Mouse (Mus musculus): Measurements from ENCODE around the gene Tmem268. TPM values are rescaled to one million over a fixed set of nuclear protein-coding genes. Genes with fewer than 3 reads are reported as not detected.

Gene Tmem268
- polyA plus RNA-seq, 1 experiment from 2014 or later, result 7.8 TPM

DNA sequence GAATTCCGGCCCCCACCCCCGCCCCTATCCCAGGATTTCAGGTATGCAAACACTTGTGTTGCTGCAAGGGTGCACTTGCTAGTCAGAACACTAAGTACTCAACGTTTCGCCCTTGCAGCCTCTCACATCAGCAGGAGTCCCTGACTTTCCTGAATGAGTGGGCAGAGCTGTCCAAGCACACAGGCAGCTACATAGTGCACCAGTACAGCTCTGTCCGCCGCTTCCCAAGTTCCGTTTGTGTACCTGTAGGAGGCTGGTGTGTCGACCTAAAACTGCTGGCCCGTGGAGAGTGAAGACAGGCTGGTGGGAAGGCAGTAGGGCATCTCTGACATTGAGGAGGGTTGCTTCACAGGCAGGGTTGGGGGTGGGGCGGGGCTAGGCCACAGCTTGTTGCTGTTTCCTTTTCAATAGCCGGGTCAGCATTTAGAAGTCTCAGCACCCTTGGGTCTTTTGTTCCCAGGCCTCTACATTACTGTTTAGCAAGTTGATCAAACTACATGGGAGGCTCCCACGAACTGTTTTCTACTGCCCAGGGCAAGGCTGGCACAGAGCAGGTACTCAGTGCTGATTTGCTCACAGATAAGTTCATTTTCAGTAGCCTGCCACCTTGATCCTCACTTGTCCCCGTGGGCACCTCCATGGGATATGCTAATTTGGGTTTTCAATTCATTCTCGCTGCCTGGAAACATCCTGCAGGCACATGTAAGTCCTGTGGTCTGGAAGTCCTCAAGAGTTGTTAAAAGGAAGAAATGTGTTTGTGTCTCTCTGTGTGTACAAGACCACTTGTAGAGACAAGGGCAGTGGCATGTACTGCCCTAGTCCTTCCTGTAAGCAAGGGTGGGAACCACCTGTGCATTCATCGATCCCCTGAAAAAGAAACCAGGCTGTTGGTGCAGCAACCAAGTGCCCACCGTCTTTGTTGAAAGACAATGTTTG, 1.2 kb upstream of the Tmem268 start:
- ATAC-seq, result no peak
- WGBS (ENCODE audit: insufficient replicate concordance), result 33% methylated on average over 16 of the region's 16 CpGs
- H3K9ac ChIP-seq, result peak overlapping the region; percentile 77; the same call in 1 of the 2 replicates
- H3K36me3 ChIP-seq, result peaks cover 18% of the 10 kb centered on the region
- H3K27ac ChIP-seq, result peak overlapping the region; percentile 73; the same call in 1 of the 2 replicates
- no peaks in the 10 kb centered on the region for H3K27me3 ChIP-seq (replicated peaks)
- no peaks in the 10 kb centered on the region for H3K9me3 ChIP-seq (replicated peaks)
- H3K4me2 ChIP-seq, result peak overlapping the region; percentile 83
- H3K4me3 ChIP-seq, result peak overlapping the region; percentile 73
- peaks cover 63% of the 10 kb centered on the region for H3K4me1 ChIP-seq

DNA sequence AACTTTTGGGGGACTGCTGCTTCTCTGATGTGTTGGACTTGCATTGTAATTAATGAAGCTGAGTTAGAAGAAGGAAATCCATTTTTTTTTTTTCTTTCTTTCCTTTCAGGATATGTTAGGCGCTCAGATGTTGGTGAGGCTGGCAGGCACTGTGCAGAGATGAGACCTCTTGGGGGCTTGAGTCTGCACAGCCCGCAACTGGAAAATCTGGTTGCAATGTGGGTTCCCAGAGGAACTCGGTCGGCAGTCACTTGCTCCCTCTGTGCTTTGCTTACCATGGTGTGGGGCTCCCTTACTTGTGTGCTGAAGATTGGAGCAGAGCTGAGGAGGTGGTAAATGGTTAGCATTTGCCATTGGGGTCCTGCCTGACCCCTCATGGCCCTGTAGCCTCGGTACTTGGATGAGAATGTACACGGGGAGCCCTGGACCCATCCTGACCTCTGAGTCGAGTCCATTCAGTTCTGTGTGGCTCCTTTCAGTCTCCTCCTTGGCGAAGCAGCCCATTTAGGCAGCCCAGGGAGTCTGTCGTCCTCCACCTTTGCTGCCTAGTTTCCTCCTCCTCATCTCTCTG, 631 bp downstream of the Tmem268 start:
- no peaks in the 10 kb centered on the region for H3K27me3 ChIP-seq (replicated peaks)
- H3K4me1 ChIP-seq, result peaks cover 63% of the 10 kb centered on the region
- WGBS (ENCODE audit: insufficient replicate concordance), result 45% methylated on average over 9 of the region's 9 CpGs
- H3K4me3 ChIP-seq, result peak overlapping the region; percentile 73
- no peaks in the 10 kb centered on the region for H3K9me3 ChIP-seq (replicated peaks)
- H3K4me2 ChIP-seq, result peak overlapping the region; percentile 83
- H3K27ac ChIP-seq, result peak overlapping the region; percentile 73; the same call in 1 of the 2 replicates
- ATAC-seq, result no peak
- H3K36me3 ChIP-seq, result peaks cover 17% of the 10 kb centered on the region
- peak overlapping the region; percentile 77 for H3K9ac ChIP-seq

GRCm38 (mm10) chr4:63560079-63560478, 1.5 kb downstream of the Tmem268 start:
- ATAC-seq, result no peak
- Histone ChIP-seq H3K9me3 (replicated peaks) (no peaks in the 10 kb centered on the region), H3K27me3 (replicated peaks) (no peaks in the 10 kb centered on the region), H3K27ac (no peak overlapping the region; the same call in 1 of the 2 replicates), H3K36me3 (peaks cover 13% of the 10 kb centered on the region), H3K4me1 (peaks cover 59% of the 10 kb centered on the region), H3K4me2 (peak overlapping the region; percentile 83), H3K9ac (no peak overlapping the region), H3K4me3 (no peak overlapping the region)
- 68% methylated on average over 8 of the region's 8 CpGs for WGBS (ENCODE audit: insufficient replicate concordance)

GRCm38 (mm10) chr4:63561861-63562675, 3.5 kb downstream of the Tmem268 start:
- Histone ChIP-seq H3K9ac (no peak overlapping the region), H3K4me1 (peaks cover 48% of the 10 kb centered on the region), H3K4me2 (no peak overlapping the region), H3K27ac (peak overlapping the region; percentile 10; the same call in 1 of the 2 replicates), H3K4me3 (no peak overlapping the region), H3K36me3 (peaks cover 24% of the 10 kb centered on the region), H3K9me3 (replicated peaks) (no peaks in the 10 kb centered on the region), H3K27me3 (replicated peaks) (no peaks in the 10 kb centered on the region)
- WGBS (ENCODE audit: insufficient replicate concordance), result 35% methylated on average over 7 of the region's 7 CpGs
- ATAC-seq, result no peak

DNA sequence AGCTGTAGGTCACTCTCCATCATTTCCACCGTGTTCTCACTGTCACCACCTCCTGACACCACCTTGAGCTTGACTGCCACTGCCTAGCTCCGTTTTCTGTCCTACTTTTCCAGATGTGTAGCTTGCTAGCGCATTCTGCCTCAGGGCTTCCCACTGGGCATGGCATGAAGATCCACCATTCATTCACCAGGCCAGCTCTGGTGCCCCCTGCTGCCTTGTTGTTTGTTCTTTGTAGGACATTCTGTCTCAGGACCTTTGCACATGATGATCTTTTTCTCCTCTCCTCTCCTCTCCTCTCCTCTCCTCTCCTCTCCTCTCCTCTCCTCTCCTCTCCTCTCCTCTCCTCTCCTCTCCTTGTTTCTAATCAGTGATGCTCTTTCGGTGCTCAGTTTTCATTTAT, 4.2 kb downstream of the Tmem268 start:
- no peak overlapping the region for H3K4me2 ChIP-seq
- ATAC-seq, result no peak
- H3K27ac ChIP-seq, result no peak overlapping the region
- H3K27me3 ChIP-seq (replicated peaks), result no peaks in the 10 kb centered on the region
- WGBS (ENCODE audit: insufficient replicate concordance), result 71% methylated on average over 4 of the region's 4 CpGs
- peaks cover 41% of the 10 kb centered on the region for H3K4me1 ChIP-seq
- no peaks in the 10 kb centered on the region for H3K9me3 ChIP-seq (replicated peaks)
- no peak overlapping the region for H3K4me3 ChIP-seq
- H3K9ac ChIP-seq, result no peak overlapping the region
- H3K36me3 ChIP-seq, result peaks cover 24% of the 10 kb centered on the region

DNA sequence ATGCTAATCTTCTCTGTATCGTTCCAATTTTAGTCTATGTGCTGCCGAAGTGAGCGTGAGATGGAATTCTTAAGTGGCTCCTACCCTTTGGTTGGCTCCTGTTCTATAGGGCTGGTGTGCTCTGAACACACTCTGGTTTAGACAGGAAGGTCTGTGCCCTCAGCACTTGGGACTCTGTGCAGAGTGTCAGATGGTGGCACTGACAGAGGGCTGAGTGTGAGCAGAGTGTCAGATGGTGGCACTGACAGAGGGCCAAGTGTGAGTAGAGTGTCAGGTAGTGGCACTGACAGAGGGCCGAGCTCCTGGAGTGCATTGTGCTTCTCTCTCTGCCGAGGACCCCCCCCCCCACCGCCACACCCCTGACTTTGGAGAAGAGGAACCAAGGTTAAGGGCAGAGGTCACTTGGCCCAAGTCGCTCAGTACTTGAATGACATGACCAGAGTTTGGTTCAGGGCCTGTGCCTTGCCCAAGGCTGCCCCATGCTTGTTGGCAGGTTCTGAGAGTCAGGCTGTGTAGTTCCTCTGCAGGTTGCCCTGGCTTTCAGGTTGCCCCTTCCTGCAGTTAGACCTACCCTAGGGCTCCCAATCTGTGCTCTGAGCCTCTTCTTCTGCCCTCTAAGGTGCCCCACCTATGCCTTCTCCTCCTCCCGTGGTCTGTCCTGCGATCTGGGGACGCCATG, 9.3 kb downstream of the Tmem268 start:
- ATAC-seq, result 0 out of 2 replicates have a peak, but pooled peaks have one; percentile 18
- WGBS (ENCODE audit: insufficient replicate concordance), result 67% methylated on average over 10 of the region's 10 CpGs
- Histone ChIP-seq H3K9me3 (replicated peaks) (no peaks in the 10 kb centered on the region), H3K36me3 (peaks cover 46% of the 10 kb centered on the region), H3K4me3 (no peak overlapping the region), H3K27me3 (replicated peaks) (no peaks in the 10 kb centered on the region), H3K9ac (no peak overlapping the region), H3K4me2 (no peak overlapping the region), H3K4me1 (no peaks in the 10 kb centered on the region; the same call in 1 of the 2 replicates), H3K27ac (no peak overlapping the region)

GRCm38 (mm10) chr4:63569322-63569721, 10.7 kb downstream of the Tmem268 start:
- peaks cover 49% of the 10 kb centered on the region for H3K36me3 ChIP-seq
- H3K4me2 ChIP-seq, result no peak overlapping the region
- no peaks in the 10 kb centered on the region for H3K9me3 ChIP-seq (replicated peaks)
- no peak overlapping the region for H3K27ac ChIP-seq
- H3K4me3 ChIP-seq, result no peak overlapping the region
- H3K4me1 ChIP-seq, result no peaks in the 10 kb centered on the region; the same call in 1 of the 2 replicates
- no peaks in the 10 kb centered on the region for H3K27me3 ChIP-seq (replicated peaks)
- no peak for ATAC-seq
- WGBS (ENCODE audit: insufficient replicate concordance), result 71% methylated on average over 8 of the region's 8 CpGs
- H3K9ac ChIP-seq, result no peak overlapping the region

- peaks cover 49% of the 10 kb centered on the region for H3K36me3 ChIP-seq
- no peaks in the 10 kb centered on the region for H3K9me3 ChIP-seq (replicated peaks)
- no peak overlapping the region for H3K27ac ChIP-seq
- H3K4me1 ChIP-seq, result no peaks in the 10 kb centered on the region; the same call in 1 of the 2 replicates
- no peak overlapping the region for H3K4me2 ChIP-seq
- H3K9ac ChIP-seq, result no peak overlapping the region
- H3K4me3 ChIP-seq, result no peak overlapping the region
- ATAC-seq, result no peak
- WGBS (ENCODE audit: insufficient replicate concordance), result 78% methylated on average over 7 of the region's 7 CpGs
- H3K27me3 ChIP-seq (replicated peaks), result no peaks in the 10 kb centered on the region
These were observed 11.7 kb downstream of the Tmem268 start for GRCm38 (mm10) chr4:63570208-63570781.

- H3K4me1 ChIP-seq, result no peaks in the 10 kb centered on the region; the same call in 1 of the 2 replicates
- ATAC-seq, result no peak
- no peak overlapping the region for H3K27ac ChIP-seq
- H3K36me3 ChIP-seq, result peaks cover 42% of the 10 kb centered on the region
- 0 out of 2 replicates have a peak, but pooled peaks cover 3% of the 10 kb centered on the region for H3K9me3 ChIP-seq (replicated peaks)
- 72% methylated on average over 5 of the region's 5 CpGs for WGBS (ENCODE audit: insufficient replicate concordance)
- no peak overlapping the region for H3K4me2 ChIP-seq
- no peaks in the 10 kb centered on the region for H3K27me3 ChIP-seq (replicated peaks)
- H3K4me3 ChIP-seq, result no peak overlapping the region
- H3K9ac ChIP-seq, result no peak overlapping the region
These were observed 14.0 kb downstream of the Tmem268 start for GRCm38 (mm10) chr4:63572621-63573020.

GRCm38 (mm10) chr4:63579649-63580048, 21.1 kb downstream of the Tmem268 start:
- no peak overlapping the region for H3K27ac ChIP-seq
- no peaks in the 10 kb centered on the region for H3K4me1 ChIP-seq
- no peak for ATAC-seq
- no peak overlapping the region for H3K4me3 ChIP-seq
- WGBS (ENCODE audit: insufficient replicate concordance), result 80% methylated on average over 14 of the region's 14 CpGs
- no peaks in the 10 kb centered on the region for H3K27me3 ChIP-seq (replicated peaks)
- no peak overlapping the region for H3K4me2 ChIP-seq
- H3K36me3 ChIP-seq, result peaks cover 19% of the 10 kb centered on the region
- H3K9me3 ChIP-seq (replicated peaks), result 0 out of 2 replicates have a peak, but pooled peaks cover 4% of the 10 kb centered on the region
- no peak overlapping the region for H3K9ac ChIP-seq

DNA sequence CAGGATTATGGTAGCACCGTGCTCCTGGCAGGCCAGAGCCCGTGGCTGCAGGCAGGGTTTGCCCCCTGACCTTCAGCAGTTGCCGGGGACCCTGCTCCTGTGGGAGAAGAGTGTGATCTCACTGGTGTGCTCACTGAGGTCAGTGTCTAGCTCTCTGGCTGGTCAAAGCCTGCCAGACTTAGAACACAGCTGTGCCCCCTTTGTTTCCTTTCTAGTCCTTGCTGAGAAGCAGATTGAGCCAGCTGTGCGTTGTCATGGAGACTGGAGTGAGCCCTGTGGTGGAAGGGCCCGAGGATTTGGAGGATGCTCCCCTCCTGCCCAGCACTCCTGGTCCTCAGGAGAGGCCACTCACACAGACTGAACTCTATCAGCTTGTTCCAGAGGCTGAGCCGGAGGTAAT, 21.5 kb downstream of the Tmem268 start:
- H3K4me1 ChIP-seq, result no peaks in the 10 kb centered on the region
- 0 out of 2 replicates have a peak, but pooled peaks cover 4% of the 10 kb centered on the region for H3K9me3 ChIP-seq (replicated peaks)
- H3K4me3 ChIP-seq, result no peak overlapping the region
- H3K36me3 ChIP-seq, result peaks cover 19% of the 10 kb centered on the region
- no peak overlapping the region for H3K9ac ChIP-seq
- H3K27ac ChIP-seq, result no peak overlapping the region
- no peak for ATAC-seq
- WGBS (ENCODE audit: insufficient replicate concordance), result 73% methylated on average over 6 of the region's 6 CpGs
- no peaks in the 10 kb centered on the region for H3K27me3 ChIP-seq (replicated peaks)
- H3K4me2 ChIP-seq, result no peak overlapping the region

All from liver, embryonic 12.5 days (tissue).